13 mouse cellular contexts compared by ENCODE assay signal in the genomic region with DNA sequence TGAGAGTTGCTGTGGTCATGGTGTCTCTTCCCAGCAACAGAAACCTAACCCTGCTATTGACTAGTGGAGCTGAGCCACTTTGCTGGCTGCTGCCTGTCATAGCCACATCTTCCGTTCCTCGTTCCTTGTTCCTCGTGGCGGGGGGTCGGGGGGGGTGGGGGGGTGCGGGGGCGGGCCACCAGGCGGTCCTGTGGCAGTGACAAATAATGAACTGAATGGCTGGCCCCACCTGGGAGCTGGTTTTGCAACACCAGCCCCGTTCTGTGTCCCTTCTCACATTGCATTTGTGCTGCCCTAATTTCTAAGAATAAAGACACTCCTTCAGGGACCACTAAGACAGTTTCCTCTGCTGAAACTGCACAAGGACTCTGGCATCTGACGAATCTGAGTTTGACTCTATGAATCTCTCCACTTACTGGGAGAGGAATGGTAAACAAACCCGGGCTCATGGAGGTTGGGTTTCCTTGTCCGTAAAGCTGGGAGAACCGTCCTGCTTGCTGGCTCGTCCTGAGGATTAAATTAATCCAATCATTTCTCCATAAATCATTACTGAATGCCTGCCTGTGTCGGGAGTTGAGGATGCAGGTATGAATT. TPM values are rescaled to one million over a fixed set of nuclear protein-coding genes. Genes with fewer than 3 reads are reported as not detected.
DNase-seq lines count a peak whose midpoint lies in the region; ATAC-seq lines count a peak whose summit lies in the region.
"Had no signal": no experiment of that assay in that cellular context is flagged by ENCODE, and none has a peak within 500 bp of the region (broad histone marks: within the 10 kb centered on the region; RNA-seq: fewer than 3 reads in every experiment).

No protein-coding gene starts in this region.

- no peaks in the 10 kb centered on the region for H3K36me3 ChIP-seq in kidney, embryonic 16.5 days (ENCODE audit: insufficient read depth, low read length)
- H3K36me3 ChIP-seq in limb, embryonic 13.5 days, result no peaks in the 10 kb centered on the region
- H3K36me3 ChIP-seq: heart, embryonic 12.5 days had no signal

- no peak for ATAC-seq in kidney, embryonic 16.5 days (ENCODE audit: low FRiP score, low TSS enrichment)
- no peak for ATAC-seq in limb, embryonic 13.5 days (ENCODE audit: low FRiP score, low read depth)
- ATAC-seq: liver, postnatal 0 days had no signal

- H3K27ac ChIP-seq in kidney, embryonic 16.5 days (ENCODE audit: low read length), result no peak overlapping the region
- H3K27ac ChIP-seq in limb, embryonic 13.5 days, result no peak overlapping the region

- peaks cover 17% of the 10 kb centered on the region for H3K4me1 ChIP-seq in kidney, embryonic 16.5 days (ENCODE audit: insufficient read depth, low read length)
- H3K4me1 ChIP-seq in limb, embryonic 13.5 days, result peaks cover 24% of the 10 kb centered on the region

- H3K4me3 ChIP-seq in kidney, embryonic 16.5 days (ENCODE audit: low read length), result no peak overlapping the region
- no peak overlapping the region for H3K4me3 ChIP-seq in limb, embryonic 13.5 days
- H3K4me3 ChIP-seq: erythroblast, embryonic 14.5 days; heart, embryonic 12.5 days; myocyte had no signal

- no peaks in the 10 kb centered on the region for H3K9me3 ChIP-seq in kidney, embryonic 16.5 days (ENCODE audit: low read length)
- H3K9me3 ChIP-seq in limb, embryonic 13.5 days, result no peaks in the 10 kb centered on the region
- H3K9me3 ChIP-seq: heart, embryonic 12.5 days had no signal

- H3K27me3 ChIP-seq in kidney, embryonic 16.5 days (ENCODE audit: insufficient read depth, low read length), result no peaks in the 10 kb centered on the region
- no peaks in the 10 kb centered on the region for H3K27me3 ChIP-seq in limb, embryonic 13.5 days
- H3K27me3 ChIP-seq: heart, embryonic 12.5 days had no signal

- H3K9ac ChIP-seq in kidney, embryonic 16.5 days (replicated peaks; ENCODE audit: low read length), result 0 out of 2 replicates have a peak overlapping the region, but pooled peaks have one; percentile 2
- no peak overlapping the region for H3K9ac ChIP-seq in limb, embryonic 13.5 days
- H3K9ac ChIP-seq: heart, embryonic 12.5 days; liver, postnatal 0 days had no signal

- no peak overlapping the region for H3K4me2 ChIP-seq in kidney, embryonic 16.5 days (replicated peaks; ENCODE audit: low read depth, low read length)
- H3K4me2 ChIP-seq in limb, embryonic 13.5 days (replicated peaks), result peak overlapping the region; percentile 16; the same call in 1 of the 2 replicates
- H3K4me2 ChIP-seq: heart, embryonic 12.5 days had no signal

- 20% methylated on average over 15 of the region's 15 CpGs for whole genome bisulfite sequencing in kidney, embryonic 16.5 days
- 27% methylated on average over 15 of the region's 15 CpGs for WGBS in limb, embryonic 13.5 days

- DNase-seq in kidney, postnatal 10 days, result no peak
- DNase-seq in urinary bladder, postnatal 14 days (ENCODE audit: low spot score), result peak; percentile 32
- no peak for DNase-seq in urinary bladder, adult 2 months (ENCODE audit: low spot score)
- no peak for DNase-seq in layer of hippocampus, postnatal 14 days (ENCODE audit: low spot score in 2 of 2)
- DNase-seq in heart, adult 11 months, result no peak
- no peak for DNase-seq in heart, postnatal 4 days
- DNase-seq: cerebellum, postnatal 36 days; liver, postnatal 0 days had no signal

RNA-seq across cellular contexts. Expression of gene Irf2bpl, which starts 41.6 kb away (rescaled TPM):
- polyA plus RNA-seq in kidney, embryonic 16.5 days (2015; fragmentation: Nextera tagmentation; extraction: Ambion mirVana), result 30.3 and 30.4 TPM in 2 replicates
- polyA plus RNA-seq in urinary bladder, adult 2 months (2012; rRNA removed), result 29.6 and 38.2 TPM in 2 replicates
- polyA plus RNA-seq in limb, embryonic 13.5 days (2015; fragmentation: Nextera tagmentation; extraction: Ambion mirVana), result 39.2 and 41.2 TPM in 2 replicates
- 10 to 100 TPM; 64.9 to 65.1 TPM for total RNA-seq in layer of hippocampus, postnatal 14 days (2021)
- total RNA-seq in heart, postnatal 4 days (2021), result 10 to 100 TPM; 85.8 to 86.2 TPM
